Mouse (Mus musculus): ENCODE results near the gene Akna. TPM values are rescaled to one million over a fixed set of nuclear protein-coding genes. Genes with fewer than 3 reads are reported as not detected.

Akna gene
- polyA plus RNA-seq, 1 experiment from 2014 or later: 6.1 TPM

GRCm38 (mm10) chr4:63437119-63437815 is 34.1 kb upstream of the Akna start:
- Histone ChIP-seq H3K27ac (ENCODE audit: low read length) (no peak overlapping the region), H3K4me1 (ENCODE audit: control insufficient read depth, low read depth, low read length) (no peaks in the 10 kb centered on the region), H3K4me2 (ENCODE audit: low read depth, low read length) (no peak overlapping the region), H3K9me3 (replicated peaks; ENCODE audit: control insufficient read depth, low read length) (no peaks in the 10 kb centered on the region), H3K4me3 (ENCODE audit: low read depth, low read length) (no peak overlapping the region), H3K36me3 (ENCODE audit: control insufficient read depth, insufficient read depth) (no peaks in the 10 kb centered on the region), H3K27me3 (ENCODE audit: control insufficient read depth, insufficient read depth, low read depth, low read length) (no peaks in the 10 kb centered on the region), H3K9ac (ENCODE audit: low read depth, low read length) (no peak overlapping the region)
- WGBS (ENCODE audit: insufficient replicate concordance): 73% methylated on average over 16 of the region's 16 CpGs
- ATAC-seq (ENCODE audit: low read depth): no peak

- Histone ChIP-seq H3K9ac (ENCODE audit: low read depth, low read length) (no peak overlapping the region), H3K27ac (ENCODE audit: low read length) (no peak overlapping the region), H3K4me2 (ENCODE audit: low read depth, low read length) (no peak overlapping the region), H3K36me3 (ENCODE audit: control insufficient read depth, insufficient read depth) (no peaks in the 10 kb centered on the region), H3K4me1 (ENCODE audit: control insufficient read depth, low read depth, low read length) (no peaks in the 10 kb centered on the region), H3K9me3 (replicated peaks; ENCODE audit: control insufficient read depth, low read length) (no peaks in the 10 kb centered on the region), H3K4me3 (ENCODE audit: low read depth, low read length) (no peak overlapping the region), H3K27me3 (ENCODE audit: control insufficient read depth, insufficient read depth, low read depth, low read length) (no peaks in the 10 kb centered on the region)
- WGBS (ENCODE audit: insufficient replicate concordance): 66% methylated on average over 9 of the region's 9 CpGs
- no peak for ATAC-seq (ENCODE audit: low read depth)
Measured at GRCm38 (mm10) chr4:63435402-63435801, 32.2 kb upstream of the Akna start.

- H3K4me2 ChIP-seq (ENCODE audit: low read depth, low read length): no peak overlapping the region
- no peaks in the 10 kb centered on the region for H3K4me1 ChIP-seq (ENCODE audit: control insufficient read depth, low read depth, low read length)
- no peaks in the 10 kb centered on the region for H3K9me3 ChIP-seq (replicated peaks; ENCODE audit: control insufficient read depth, low read length)
- H3K27me3 ChIP-seq (ENCODE audit: control insufficient read depth, insufficient read depth, low read depth, low read length): no peaks in the 10 kb centered on the region
- no peak overlapping the region for H3K4me3 ChIP-seq (ENCODE audit: low read depth, low read length)
- no peak overlapping the region for H3K9ac ChIP-seq (ENCODE audit: low read depth, low read length)
- H3K36me3 ChIP-seq (ENCODE audit: control insufficient read depth, insufficient read depth): no peaks in the 10 kb centered on the region
- ATAC-seq (ENCODE audit: low read depth): no peak
- no peak overlapping the region for H3K27ac ChIP-seq (ENCODE audit: low read length)
- 76% methylated on average over 5 of the region's 5 CpGs for WGBS (ENCODE audit: insufficient replicate concordance)
Measured at GRCm38 (mm10) chr4:63431098-63431497, 27.9 kb upstream of the Akna start.

- Histone ChIP-seq H3K36me3 (ENCODE audit: control insufficient read depth, insufficient read depth) (no peaks in the 10 kb centered on the region), H3K9me3 (replicated peaks; ENCODE audit: control insufficient read depth, low read length) (no peaks in the 10 kb centered on the region), H3K27me3 (ENCODE audit: control insufficient read depth, insufficient read depth, low read depth, low read length) (no peaks in the 10 kb centered on the region), H3K4me1 (ENCODE audit: control insufficient read depth, low read depth, low read length) (no peaks in the 10 kb centered on the region), H3K4me3 (ENCODE audit: low read depth, low read length) (no peak overlapping the region), H3K27ac (ENCODE audit: low read length) (no peak overlapping the region), H3K9ac (ENCODE audit: low read depth, low read length) (no peak overlapping the region), H3K4me2 (ENCODE audit: low read depth, low read length) (no peak overlapping the region)
- WGBS (ENCODE audit: insufficient replicate concordance): 40% methylated on average over 3 of the region's 3 CpGs
- ATAC-seq (ENCODE audit: low read depth): no peak
Measured at GRCm38 (mm10) chr4:63430357-63430756, 27.2 kb upstream of the Akna start.

GRCm38 (mm10) chr4:63426308-63426707 is 23.2 kb upstream of the Akna start:
- Histone ChIP-seq H3K9ac (ENCODE audit: low read depth, low read length) (no peak overlapping the region), H3K4me3 (ENCODE audit: low read depth, low read length) (no peak overlapping the region), H3K4me1 (ENCODE audit: control insufficient read depth, low read depth, low read length) (no peaks in the 10 kb centered on the region), H3K27me3 (ENCODE audit: control insufficient read depth, insufficient read depth, low read depth, low read length) (no peaks in the 10 kb centered on the region), H3K27ac (ENCODE audit: low read length) (no peak overlapping the region), H3K9me3 (replicated peaks; ENCODE audit: control insufficient read depth, low read length) (no peaks in the 10 kb centered on the region), H3K4me2 (ENCODE audit: low read depth, low read length) (no peak overlapping the region), H3K36me3 (ENCODE audit: control insufficient read depth, insufficient read depth) (no peaks in the 10 kb centered on the region)
- WGBS (ENCODE audit: insufficient replicate concordance): 67% methylated on average over 8 of the region's 8 CpGs
- ATAC-seq (ENCODE audit: low read depth): no peak

- 28% methylated on average over 5 of the region's 5 CpGs for WGBS (ENCODE audit: insufficient replicate concordance)
- no peak for ATAC-seq (ENCODE audit: low read depth)
- H3K4me1 ChIP-seq (ENCODE audit: control insufficient read depth, low read depth, low read length): no peaks in the 10 kb centered on the region
- H3K27ac ChIP-seq (ENCODE audit: low read length): no peak overlapping the region
- H3K36me3 ChIP-seq (ENCODE audit: control insufficient read depth, insufficient read depth): no peaks in the 10 kb centered on the region
- H3K9ac ChIP-seq (ENCODE audit: low read depth, low read length): no peak overlapping the region
- H3K4me2 ChIP-seq (ENCODE audit: low read depth, low read length): no peak overlapping the region
- no peaks in the 10 kb centered on the region for H3K27me3 ChIP-seq (ENCODE audit: control insufficient read depth, insufficient read depth, low read depth, low read length)
- no peak overlapping the region for H3K4me3 ChIP-seq (ENCODE audit: low read depth, low read length)
- no peaks in the 10 kb centered on the region for H3K9me3 ChIP-seq (replicated peaks; ENCODE audit: control insufficient read depth, low read length)
Measured at GRCm38 (mm10) chr4:63423811-63424210, 20.7 kb upstream of the Akna start.

GRCm38 (mm10) chr4:63423231-63423630 is 20.1 kb upstream of the Akna start:
- 46% methylated on average over 1 of the region's 1 CpGs for WGBS (ENCODE audit: insufficient replicate concordance)
- no peak overlapping the region for H3K4me3 ChIP-seq (ENCODE audit: low read depth, low read length)
- H3K9ac ChIP-seq (ENCODE audit: low read depth, low read length): no peak overlapping the region
- H3K4me1 ChIP-seq (ENCODE audit: control insufficient read depth, low read depth, low read length): no peaks in the 10 kb centered on the region
- H3K9me3 ChIP-seq (replicated peaks; ENCODE audit: control insufficient read depth, low read length): no peaks in the 10 kb centered on the region
- no peaks in the 10 kb centered on the region for H3K27me3 ChIP-seq (ENCODE audit: control insufficient read depth, insufficient read depth, low read depth, low read length)
- ATAC-seq (ENCODE audit: low read depth): no peak
- H3K36me3 ChIP-seq (ENCODE audit: control insufficient read depth, insufficient read depth): no peaks in the 10 kb centered on the region
- H3K4me2 ChIP-seq (ENCODE audit: low read depth, low read length): no peak overlapping the region
- H3K27ac ChIP-seq (ENCODE audit: low read length): no peak overlapping the region

GRCm38 (mm10) chr4:63420143-63420920 is 17.2 kb upstream of the Akna start:
- 69% methylated on average over 14 of the region's 14 CpGs for WGBS (ENCODE audit: insufficient replicate concordance)
- Histone ChIP-seq H3K27ac (ENCODE audit: low read length) (no peak overlapping the region), H3K9ac (ENCODE audit: low read depth, low read length) (no peak overlapping the region), H3K4me1 (ENCODE audit: control insufficient read depth, low read depth, low read length) (no peaks in the 10 kb centered on the region), H3K27me3 (ENCODE audit: control insufficient read depth, insufficient read depth, low read depth, low read length) (no peaks in the 10 kb centered on the region), H3K4me3 (ENCODE audit: low read depth, low read length) (no peak overlapping the region), H3K36me3 (ENCODE audit: control insufficient read depth, insufficient read depth) (no peaks in the 10 kb centered on the region), H3K9me3 (replicated peaks; ENCODE audit: control insufficient read depth, low read length) (no peaks in the 10 kb centered on the region), H3K4me2 (ENCODE audit: low read depth, low read length) (no peak overlapping the region)
- no peak for ATAC-seq (ENCODE audit: low read depth)

GRCm38 (mm10) chr4:63418270-63418669 is 15.1 kb upstream of the Akna start:
- Histone ChIP-seq H3K4me1 (ENCODE audit: control insufficient read depth, low read depth, low read length) (no peaks in the 10 kb centered on the region), H3K4me2 (ENCODE audit: low read depth, low read length) (no peak overlapping the region), H3K27ac (ENCODE audit: low read length) (no peak overlapping the region), H3K27me3 (ENCODE audit: control insufficient read depth, insufficient read depth, low read depth, low read length) (no peaks in the 10 kb centered on the region), H3K9me3 (replicated peaks; ENCODE audit: control insufficient read depth, low read length) (no peaks in the 10 kb centered on the region), H3K36me3 (ENCODE audit: control insufficient read depth, insufficient read depth) (no peaks in the 10 kb centered on the region), H3K4me3 (ENCODE audit: low read depth, low read length) (no peak overlapping the region), H3K9ac (ENCODE audit: low read depth, low read length) (no peak overlapping the region)
- ATAC-seq (ENCODE audit: low read depth): no peak
- WGBS (ENCODE audit: insufficient replicate concordance): 57% methylated on average over 11 of the region's 11 CpGs
